Mouse (Mus musculus) left cerebral cortex, postnatal 4 days (tissue): ENCODE data around the gene Tm4sf20. TPM values are rescaled to one million over a fixed set of nuclear protein-coding genes. Genes with fewer than 3 reads are reported as not detected.

ENCODE experiments used
- DNase-seq: peaks from one replicate; pipeline ENCODE4 v3.0.0-alpha.2; 2022
- intact Hi-C: fragments of 180-260 bp; cut with DNase I; formaldehyde crosslinking; loops from one replicate; pipeline ENCODE4 v1.15.1; 2025
- total RNA-seq, 2 experiments: library from RNA; stranded (reverse); gene quantifications; 2 replicates each; pipeline ENCODE4 v1.2.3; 2021

Tm4sf20 gene
- total RNA-seq, 2 experiments from 2014 or later = not detected

DNA sequence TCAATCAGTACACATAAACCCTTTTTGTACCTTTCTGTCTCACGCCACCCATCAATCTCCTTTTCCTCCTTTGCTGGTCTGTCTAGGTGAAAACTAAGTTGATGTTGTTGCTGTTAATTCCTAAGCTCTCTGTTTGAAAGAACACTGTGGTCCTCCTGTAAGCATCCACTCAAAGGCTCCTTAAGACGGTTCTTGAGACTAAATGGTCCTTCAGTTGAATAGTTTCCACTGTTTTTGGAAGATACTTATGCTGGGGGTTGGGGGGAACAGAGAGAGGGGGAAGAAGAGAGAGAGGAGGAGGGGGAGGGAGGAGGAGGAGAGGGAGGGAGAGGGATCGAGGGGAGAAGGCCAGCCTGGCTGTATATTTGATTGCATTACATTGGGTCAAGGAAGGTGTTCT is 15.3 kb upstream of the Tm4sf20 start:
- DNase-seq = no peak

GRCm38 (mm10) chr1:82779388-82779966 is 11.2 kb upstream of the Tm4sf20 start:
- intact Hi-C loops = no loop called here
- DNase-seq = no peak

More for the DNA sequence above, 15.3 kb upstream of the Tm4sf20 start:
- intact Hi-C loops = no loop called here

GRCm38 (mm10) chr1:82775293-82775692 is 7.0 kb upstream of the Tm4sf20 start:
- DNase-seq = no peak
- intact Hi-C loops = no loop called here

- intact Hi-C loops = no loop called here
- no peak for DNase-seq
These were observed 4.9 kb upstream of the Tm4sf20 start for GRCm38 (mm10) chr1:82773208-82773607.

DNA sequence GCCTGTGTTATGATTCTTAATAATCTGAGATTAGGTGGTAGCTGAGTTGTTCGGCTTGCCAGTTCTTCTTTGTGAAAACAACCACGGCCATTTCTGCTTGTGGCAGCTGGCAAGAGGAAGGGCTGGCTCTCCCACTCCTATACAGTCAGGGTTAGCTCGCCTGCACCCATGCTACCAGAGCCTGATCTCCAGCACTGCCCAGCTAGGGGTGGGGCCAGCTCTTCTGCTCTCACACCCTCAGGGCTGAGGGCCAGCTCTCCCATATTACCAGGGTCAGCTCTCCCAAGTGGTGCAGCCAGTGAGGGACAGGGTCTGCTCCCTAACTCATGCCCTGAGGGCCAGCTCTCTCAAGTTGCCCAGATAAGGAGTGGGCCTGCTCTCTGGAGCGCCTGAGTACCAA is 4.2 kb upstream of the Tm4sf20 start:
- DNase-seq = no peak
- intact Hi-C loops = no loop called here

- no peak for DNase-seq
- intact Hi-C loops = no loop called here
These were observed 2.8 kb upstream of the Tm4sf20 start, which contains the start of gene Gm47791 for GRCm38 (mm10) chr1:82771022-82771586. Gene Gm47791, minus strand, starts transcription at chr1:82771243.

- intact Hi-C loops = no loop called here
- no peak for DNase-seq
These were observed 1.6 kb downstream of the Tm4sf20 start for GRCm38 (mm10) chr1:82766641-82767040.

- intact Hi-C loops = no loop called here
- no peak for DNase-seq
These were observed 2.0 kb downstream of the Tm4sf20 start for GRCm38 (mm10) chr1:82766227-82766626.

DNA sequence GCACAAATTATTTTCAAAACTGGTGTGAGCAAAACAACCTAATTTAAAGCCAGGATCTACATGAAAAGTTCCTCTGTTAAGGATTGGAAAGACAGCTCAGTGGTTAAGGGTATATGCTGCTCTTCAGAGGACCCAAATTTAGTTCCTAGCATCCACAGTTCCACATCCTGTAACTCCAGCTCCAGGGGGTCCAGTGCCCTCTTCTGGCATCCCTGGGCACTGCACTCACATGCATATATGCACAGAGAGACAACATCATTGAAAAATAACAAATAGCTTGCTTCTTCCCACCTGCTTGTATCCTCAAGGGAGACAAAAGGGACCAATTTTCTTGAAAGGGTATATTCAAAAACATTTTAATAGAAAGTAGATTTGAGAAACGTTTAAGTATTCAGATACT is 6.0 kb downstream of the Tm4sf20 start:
- no peak for DNase-seq
- intact Hi-C loops = no loop called here

DNA sequence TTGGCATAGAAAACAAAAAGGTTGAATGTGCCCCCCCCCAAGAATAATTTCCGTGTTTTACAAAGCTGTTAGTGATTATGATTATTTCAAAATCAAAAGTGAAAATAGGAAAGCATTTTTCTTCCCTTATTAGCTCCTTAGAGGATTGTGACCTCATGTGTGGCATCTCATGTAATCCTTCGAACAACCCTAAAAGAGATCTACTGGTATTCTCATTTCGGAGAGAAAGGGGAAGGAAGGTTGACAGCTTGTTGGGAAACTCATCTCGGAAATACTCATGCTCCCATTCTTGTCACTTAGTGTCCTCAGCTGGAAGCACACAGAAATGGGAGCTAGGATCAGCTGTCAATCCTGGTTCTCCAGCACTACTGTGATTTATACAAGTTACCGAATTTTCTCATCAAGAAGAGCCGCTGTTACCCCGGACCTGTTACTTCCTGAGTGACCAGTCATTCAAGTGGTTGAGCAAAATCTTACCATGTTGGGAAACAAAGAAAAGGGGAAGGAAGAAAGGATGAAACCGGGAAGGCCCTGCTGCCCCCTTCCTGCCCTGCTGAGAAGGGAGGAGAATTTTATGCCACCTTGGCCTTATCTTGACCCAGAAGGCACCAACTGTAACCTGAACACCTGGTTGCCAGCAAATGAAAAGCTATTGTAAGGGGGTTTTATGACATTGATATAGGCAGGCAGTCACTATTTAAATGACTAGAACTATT is 6.6 kb downstream of the Tm4sf20 start:
- DNase-seq = no peak
- intact Hi-C loops = no loop called here

GRCm38 (mm10) chr1:82759520-82759919 is 8.7 kb downstream of the Tm4sf20 start:
- DNase-seq = no peak
- intact Hi-C loops = no loop called here

DNA sequence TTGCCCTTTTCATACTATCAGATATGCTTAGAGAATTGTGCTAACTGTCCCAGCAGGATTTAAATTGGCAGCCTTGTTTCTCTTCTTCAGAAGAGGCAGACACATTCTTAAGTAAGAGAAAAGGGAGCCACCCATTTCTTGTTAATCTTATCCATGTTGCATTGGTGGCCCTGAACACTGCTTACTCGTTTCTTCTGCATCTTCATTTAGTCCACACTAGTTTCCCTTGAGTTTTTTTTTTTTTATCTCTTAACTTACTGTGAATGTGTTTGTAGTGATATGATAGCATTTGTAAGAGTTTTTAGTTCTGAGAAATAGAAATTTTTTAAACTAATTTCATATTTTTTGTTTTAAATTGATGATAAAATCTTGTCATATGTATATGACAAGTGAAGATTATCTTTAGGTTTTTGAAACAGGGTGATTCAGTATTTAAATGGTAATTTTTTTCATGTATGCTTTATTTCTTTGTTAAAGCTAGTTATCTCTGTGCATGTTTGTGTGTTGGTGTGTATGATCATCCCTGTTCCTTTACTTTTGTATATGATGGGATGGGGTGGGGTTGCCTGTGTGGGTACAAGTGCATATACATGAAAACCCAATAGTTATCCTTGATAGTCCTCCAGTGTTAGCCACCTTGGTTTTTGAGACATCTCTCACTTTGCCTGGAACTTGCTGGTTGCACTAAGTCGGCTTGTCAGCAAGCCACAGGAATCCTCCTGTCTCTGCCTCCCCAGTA is 20.4 kb downstream of the Tm4sf20 start:
- no peak for DNase-seq

GRCm38 (mm10) chr1:82746408-82746807 is 21.9 kb downstream of the Tm4sf20 start:
- DNase-seq = no peak
- intact Hi-C loops = no loop called here

More for the DNA sequence above, 20.4 kb downstream of the Tm4sf20 start:
- intact Hi-C loops = no loop called here

DNA sequence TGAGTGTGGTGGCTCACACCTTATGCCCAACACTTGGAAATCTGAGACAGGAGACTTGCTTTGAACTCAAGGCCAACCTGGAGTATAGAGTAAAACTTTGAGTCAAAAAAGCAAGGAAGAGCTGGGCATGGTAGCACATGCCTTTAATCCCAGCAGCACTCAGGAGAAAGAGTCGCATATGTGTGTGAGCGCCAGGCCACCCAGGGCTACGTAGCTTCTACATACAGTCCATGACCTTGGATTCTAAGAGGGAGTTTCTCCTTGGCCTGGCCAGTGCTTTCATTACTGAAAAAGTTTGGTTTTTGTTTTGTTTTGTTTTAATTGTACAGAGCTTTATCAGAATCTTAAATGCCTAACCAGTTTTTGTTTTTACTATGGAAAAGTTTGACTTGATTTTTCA is 24.3 kb downstream of the Tm4sf20 start:
- intact Hi-C loops = no loop called here
- no peak for DNase-seq

- intact Hi-C loops = no loop called here
- no peak for DNase-seq
These were observed 26.7 kb downstream of the Tm4sf20 start for GRCm38 (mm10) chr1:82741539-82741938.

DNA sequence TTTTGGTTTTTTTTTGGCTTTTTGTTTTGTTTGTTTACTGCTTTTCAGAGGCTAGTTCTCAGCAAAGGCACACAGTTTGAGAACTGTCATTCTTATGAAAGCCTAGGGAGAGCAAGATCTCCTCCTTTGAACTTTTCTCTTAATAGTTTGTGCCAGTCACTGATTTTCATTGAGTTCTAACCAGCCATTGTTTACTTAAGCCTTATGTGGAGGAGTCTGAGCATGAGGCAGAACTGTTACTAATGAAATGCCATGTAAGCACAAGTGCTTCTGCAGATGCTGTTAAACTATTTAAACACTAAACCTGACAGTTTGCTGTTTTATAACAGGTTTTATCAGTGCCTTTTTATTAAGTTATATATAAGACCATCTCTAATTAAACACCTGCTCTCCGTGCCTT is 30.2 kb downstream of the Tm4sf20 start:
- intact Hi-C loops = no loop called here
- no peak for DNase-seq

- intact Hi-C loops = no loop called here
- DNase-seq = no peak
These were observed 34.9 kb downstream of the Tm4sf20 start for GRCm38 (mm10) chr1:82733357-82733756.

- no peak for DNase-seq
- intact Hi-C loops = no loop called here
These were observed 41.8 kb downstream of the Tm4sf20 start for GRCm38 (mm10) chr1:82726482-82726881.

GRCm38 (mm10) chr1:82725875-82726185 is 42.4 kb downstream of the Tm4sf20 start:
- no peak for DNase-seq
- intact Hi-C loops = no loop called here

DNA sequence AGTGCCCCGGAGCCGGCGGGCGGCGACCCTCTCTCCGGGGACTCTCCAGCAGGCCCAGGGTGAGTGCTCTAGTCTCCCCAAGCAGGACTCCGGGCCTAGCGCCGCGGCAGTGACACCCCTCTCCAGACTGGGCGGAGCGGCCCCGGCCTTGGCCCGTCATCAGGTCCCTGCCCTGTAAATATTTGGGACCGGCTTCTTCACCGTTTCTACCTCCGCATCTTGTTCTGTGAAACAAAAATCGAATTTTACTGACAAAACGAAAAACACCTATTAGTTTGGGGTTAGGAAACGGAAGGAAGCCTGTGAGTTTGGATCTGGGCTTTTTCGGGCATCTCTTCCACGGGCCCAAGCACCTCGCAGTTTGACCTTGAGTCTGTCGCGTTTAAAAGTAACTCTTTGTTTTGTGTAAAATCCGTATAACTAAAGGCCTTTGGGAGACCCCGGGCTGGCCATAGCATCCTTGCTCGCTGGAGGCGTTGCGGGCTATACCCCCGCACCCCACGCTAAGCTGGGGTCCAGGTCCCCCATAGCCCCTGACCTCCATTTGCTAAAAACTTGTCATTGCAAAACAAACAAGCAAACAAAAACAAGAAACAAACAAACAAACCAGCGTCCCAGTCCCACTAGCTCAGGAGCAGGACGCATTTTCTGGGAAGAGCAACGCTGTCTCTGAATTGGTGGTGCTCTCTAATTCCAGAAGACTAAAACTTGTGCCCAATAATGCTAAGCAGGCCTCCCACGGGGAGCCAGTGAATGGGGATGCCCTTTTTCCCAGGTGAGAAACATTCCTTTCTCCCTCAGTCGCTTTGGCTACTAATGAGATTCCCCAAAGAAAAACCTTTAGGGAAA is 43.0 kb downstream of the Tm4sf20 start:
- DNase-seq = no peak
- intact Hi-C loops = no loop called here
